Comparison of ENCODE assay signal across 20 mouse cellular contexts in genomic region chr16:10840018-10840417, GRCm38 (mm10). TPM values are rescaled to one million over a fixed set of nuclear protein-coding genes. Genes with fewer than 3 reads are reported as not detected.
"Had no signal": no experiment of that assay in that cellular context is flagged by ENCODE, and none has a peak within 500 bp of the region (broad histone marks: within the 10 kb centered on the region; RNA-seq: fewer than 3 reads in every experiment).

No protein-coding gene starts in this region.

- H3K36me3 ChIP-seq: lung, embryonic 15.5 days; midbrain, embryonic 12.5 days had no signal

- DNase-seq: kidney, adult 8-10 months; kidney, postnatal 4 days; liver; liver, embryonic 13.5 days; liver, postnatal 0 days; lung, postnatal 14 days; right cerebral cortex, adult 18-20 months; right cerebral cortex, postnatal 25 days; thymus, adult 18-20 months; thymus, postnatal 36 days had no signal

- H3K27ac ChIP-seq: kidney, postnatal 0 days; layer of hippocampus, adult 2 months; liver, embryonic 13.5 days; midbrain, embryonic 12.5 days had no signal

- H3K27me3 ChIP-seq: lung, embryonic 15.5 days; midbrain, embryonic 12.5 days had no signal

- H3K4me2 ChIP-seq: liver, embryonic 13.5 days; lung, embryonic 15.5 days; midbrain, embryonic 12.5 days had no signal

- H3K9me3 ChIP-seq: liver, embryonic 13.5 days; lung, embryonic 15.5 days; midbrain, embryonic 12.5 days had no signal

- ATAC-seq: liver, postnatal 0 days; midbrain, embryonic 16.5 days had no signal

- H3K9ac ChIP-seq: liver, embryonic 13.5 days; liver, postnatal 0 days; lung, embryonic 15.5 days; midbrain, embryonic 12.5 days had no signal

- H3K4me3 ChIP-seq: layer of hippocampus, adult 2 months; liver, embryonic 13.5 days; lung, embryonic 15.5 days; midbrain, embryonic 12.5 days had no signal

RNA-seq across cellular contexts. Expression of gene Gm11172, which starts 27.3 kb away (rescaled TPM):
- total RNA-seq: layer of hippocampus, adult 2 months; layer of hippocampus, postnatal 10 days; left cerebral cortex, postnatal 36 days; megakaryocyte-erythroid progenitor cell, adult 5-6 weeks had no signal
- polyA plus RNA-seq: kidney, postnatal 0 days; liver, embryonic 13.5 days; liver, postnatal 0 days; lung, embryonic 15.5 days; midbrain, embryonic 12.5 days; midbrain, embryonic 16.5 days; neural tube, embryonic 14.5 days; stomach, embryonic 14.5 days had no signal

RNA-seq across cellular contexts. Expression of gene Prm1, which starts 34.4 kb away (rescaled TPM):
- total RNA-seq: layer of hippocampus, adult 2 months; layer of hippocampus, postnatal 10 days; left cerebral cortex, postnatal 36 days; megakaryocyte-erythroid progenitor cell, adult 5-6 weeks had no signal
- polyA plus RNA-seq: kidney, postnatal 0 days; liver, embryonic 13.5 days; liver, postnatal 0 days; midbrain, embryonic 12.5 days; neural tube, embryonic 14.5 days; stomach, embryonic 14.5 days had no signal

RNA-seq across cellular contexts. Expression of gene Prm2, which starts 44.1 kb away (rescaled TPM):
- total RNA-seq: layer of hippocampus, adult 2 months; layer of hippocampus, postnatal 10 days; left cerebral cortex, postnatal 36 days; megakaryocyte-erythroid progenitor cell, adult 5-6 weeks had no signal
- polyA plus RNA-seq: kidney, postnatal 0 days; liver, embryonic 13.5 days; liver, postnatal 0 days; lung, embryonic 15.5 days; midbrain, embryonic 12.5 days; midbrain, embryonic 16.5 days; neural tube, embryonic 14.5 days; stomach, embryonic 14.5 days had no signal

RNA-seq across cellular contexts. Expression of gene Prm3, which starts 49.3 kb away (rescaled TPM):
- total RNA-seq: layer of hippocampus, adult 2 months; layer of hippocampus, postnatal 10 days; left cerebral cortex, postnatal 36 days; megakaryocyte-erythroid progenitor cell, adult 5-6 weeks had no signal
- polyA plus RNA-seq: kidney, postnatal 0 days; liver, embryonic 13.5 days; liver, postnatal 0 days; lung, embryonic 15.5 days; midbrain, embryonic 12.5 days; midbrain, embryonic 16.5 days; neural tube, embryonic 14.5 days; stomach, embryonic 14.5 days had no signal
